Mouse (Mus musculus) hindlimb bud, embryonic 11.5 days (tissue): ENCODE measurements at regions not wholly inside any gene's neighbourhood (a gene's known extent, or its start where the extent isn't known, plus 50 kb on each side); places are given as distances from the start of the nearest gene placed in this dataset.

Source experiments
- DNase-seq: peaks from one replicate; pipeline ENCODE4 v3.0.0-alpha.2; 2012; ENCODE audit warnings: low read depth, low spot score; ENCODE audit errors: extremely low spot score

DNA sequence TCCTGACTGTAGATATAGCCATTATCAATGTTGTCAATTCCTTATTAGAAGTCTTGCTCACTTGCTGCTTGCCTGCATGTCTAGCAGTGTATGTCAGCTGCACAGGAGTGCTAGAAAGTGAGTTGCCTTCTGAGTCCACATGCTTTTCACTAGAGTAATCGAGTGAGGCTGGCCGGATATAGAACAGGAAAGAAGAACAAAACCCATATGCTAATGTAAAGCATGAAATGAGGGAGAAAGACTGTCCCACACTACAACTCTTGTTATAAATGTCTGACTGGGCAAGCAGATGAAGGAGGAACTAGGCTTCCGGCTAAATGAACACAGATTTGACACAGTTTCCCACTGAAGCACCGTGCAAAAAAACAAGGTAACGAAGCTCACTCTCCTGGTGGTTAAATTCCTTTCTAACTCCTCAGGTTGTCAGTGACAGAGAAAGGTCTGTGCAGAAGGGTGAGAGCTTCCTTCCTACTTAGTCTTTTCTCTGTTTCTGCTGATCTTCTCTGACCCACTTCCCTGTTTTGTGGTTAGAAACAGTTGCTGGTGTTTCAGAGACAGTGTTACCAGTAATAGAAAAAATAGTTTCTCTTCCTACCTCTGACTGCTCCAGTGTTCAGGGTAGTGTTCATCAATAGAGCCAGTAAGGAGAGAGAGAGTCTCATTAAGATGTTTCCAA is 399.0 kb downstream of the Atp23 start:
- no peak for DNase-seq

DNA sequence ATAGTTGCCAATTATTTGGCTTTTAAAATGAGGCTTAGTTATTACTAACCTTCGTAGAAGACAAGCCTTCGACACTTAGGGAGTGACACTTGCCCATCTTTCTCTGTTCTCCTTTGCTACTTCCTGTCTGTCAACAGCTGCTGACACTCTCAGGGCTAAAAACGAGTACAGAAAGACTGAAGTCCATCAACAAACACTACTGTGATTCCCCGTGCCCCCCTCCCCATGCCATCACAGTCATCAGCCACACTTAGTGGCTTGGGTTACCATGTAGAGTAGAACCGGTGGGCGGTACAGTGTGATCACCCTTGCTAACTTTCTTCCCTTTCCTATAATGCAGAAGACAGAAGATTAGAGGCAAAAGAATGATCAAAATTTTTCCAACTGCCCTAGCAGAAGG is 402.4 kb downstream of the Atp23 start:
- no peak for DNase-seq

DNA sequence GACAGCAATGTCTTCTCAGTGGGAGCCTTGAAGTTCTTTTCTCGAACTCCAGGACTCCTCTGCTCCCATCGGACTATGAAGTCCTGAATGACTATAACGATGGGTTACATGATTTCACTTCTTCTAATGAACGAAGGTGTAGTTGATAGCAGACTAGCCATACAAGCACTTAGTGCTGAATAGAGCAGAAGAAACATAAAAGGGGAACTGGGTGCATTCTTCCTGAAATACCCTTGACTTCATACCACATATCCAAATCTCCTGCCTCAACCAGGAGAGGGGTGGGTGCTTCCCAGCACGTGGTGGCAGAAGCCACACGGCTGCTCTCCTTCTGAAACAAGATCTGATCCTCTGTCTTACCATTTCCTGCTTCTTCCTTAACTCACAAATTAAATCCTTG is 407.4 kb downstream of the Atp23 start:
- DNase-seq: no peak

DNA sequence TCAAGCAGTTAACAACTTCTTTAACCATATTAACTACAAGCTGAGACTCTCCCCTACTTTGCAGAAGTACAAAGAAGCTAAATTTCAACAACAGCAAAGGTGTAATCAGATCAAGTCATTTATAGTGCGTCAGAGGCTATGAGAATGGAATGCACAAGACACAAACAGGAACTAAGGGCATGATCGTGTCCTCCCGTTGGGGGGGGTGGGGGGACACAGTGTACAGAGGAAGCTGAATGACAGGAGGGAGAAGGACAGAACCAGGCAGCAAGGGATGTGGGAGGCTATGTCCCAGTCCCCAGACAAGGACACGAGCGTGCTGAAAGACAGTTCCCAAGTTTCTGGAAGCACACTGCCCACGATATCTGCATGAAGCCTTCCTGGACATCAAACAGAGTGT is 408.9 kb downstream of the Atp23 start:
- DNase-seq: no peak

DNA sequence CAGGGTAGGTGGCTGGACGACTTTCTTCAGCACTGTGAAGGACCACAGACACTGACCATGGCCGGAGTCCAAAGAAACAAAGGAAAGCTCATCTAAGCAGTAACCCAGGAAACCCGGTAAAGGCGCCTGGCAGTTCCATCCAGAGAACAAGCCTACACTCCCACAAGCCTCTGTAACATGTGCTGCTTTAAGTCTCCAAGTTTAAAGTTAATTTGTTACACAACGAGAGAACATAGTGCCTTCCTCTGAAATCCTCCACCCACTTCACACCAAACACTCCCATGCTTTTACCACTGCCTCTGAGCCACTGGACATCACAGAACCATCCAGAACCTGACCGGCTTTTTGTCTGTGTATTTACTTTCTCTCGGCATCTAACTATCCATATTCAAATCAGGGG is 416.0 kb downstream of the Atp23 start:
- no peak for DNase-seq

DNA sequence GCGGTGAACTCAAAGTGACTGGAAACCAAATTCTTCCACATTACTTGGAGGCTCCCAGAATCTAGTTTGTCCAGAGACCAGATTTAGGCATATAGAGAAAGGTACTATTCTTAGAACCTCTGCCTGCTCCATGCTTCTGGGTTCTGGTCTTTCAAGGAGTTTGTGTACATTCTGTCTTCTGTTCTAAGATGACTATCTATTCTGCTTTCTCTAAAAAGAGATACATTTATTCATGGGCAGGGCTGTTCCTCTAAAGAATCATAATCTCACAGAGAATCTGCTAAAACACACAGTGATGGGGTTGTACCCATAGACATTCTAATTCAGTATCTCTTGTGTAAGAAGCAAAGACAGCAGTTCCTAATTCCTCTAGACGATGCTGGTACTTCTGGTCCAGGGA is 417.7 kb downstream of the Atp23 start:
- DNase-seq: no peak

DNA sequence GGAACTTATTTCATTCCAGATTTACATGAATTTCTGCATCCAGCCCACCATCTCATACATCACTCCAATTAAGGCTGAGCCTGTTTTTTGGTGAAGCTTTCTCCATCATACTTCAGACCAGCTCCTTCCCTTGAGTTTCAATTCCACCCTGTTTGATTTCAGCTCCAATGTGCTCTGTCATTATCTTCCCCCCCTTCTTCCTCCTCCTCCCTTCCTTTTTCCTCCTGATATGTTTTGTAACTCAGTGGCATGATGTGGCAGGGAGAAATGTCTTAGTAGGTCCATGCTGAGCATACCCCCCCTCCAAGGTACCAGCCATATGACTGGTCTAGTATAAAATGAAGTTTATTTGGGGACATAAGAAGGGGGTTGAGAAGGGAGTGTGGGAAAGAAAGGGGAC is 420.8 kb downstream of the Atp23 start:
- no peak for DNase-seq

DNA sequence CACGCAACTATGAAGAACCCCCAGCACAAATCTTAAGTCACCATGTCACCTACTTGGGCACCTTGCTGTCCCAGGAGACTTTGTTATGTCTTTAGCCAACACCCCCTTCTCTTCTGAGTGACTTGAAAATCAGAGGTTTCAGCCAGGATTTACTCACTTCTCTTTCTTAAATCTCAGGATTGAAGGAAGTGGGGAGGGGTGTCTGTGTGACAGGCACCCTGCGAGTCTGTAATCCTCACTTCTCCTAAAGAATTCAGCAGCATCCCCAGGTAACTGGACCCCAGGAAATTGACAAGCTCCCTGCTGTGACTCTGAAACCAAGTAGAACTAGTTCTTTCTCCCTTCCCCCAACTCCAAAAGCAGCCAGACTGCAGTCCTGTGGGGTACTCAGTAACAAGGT is 421.4 kb downstream of the Atp23 start:
- no peak for DNase-seq

DNA sequence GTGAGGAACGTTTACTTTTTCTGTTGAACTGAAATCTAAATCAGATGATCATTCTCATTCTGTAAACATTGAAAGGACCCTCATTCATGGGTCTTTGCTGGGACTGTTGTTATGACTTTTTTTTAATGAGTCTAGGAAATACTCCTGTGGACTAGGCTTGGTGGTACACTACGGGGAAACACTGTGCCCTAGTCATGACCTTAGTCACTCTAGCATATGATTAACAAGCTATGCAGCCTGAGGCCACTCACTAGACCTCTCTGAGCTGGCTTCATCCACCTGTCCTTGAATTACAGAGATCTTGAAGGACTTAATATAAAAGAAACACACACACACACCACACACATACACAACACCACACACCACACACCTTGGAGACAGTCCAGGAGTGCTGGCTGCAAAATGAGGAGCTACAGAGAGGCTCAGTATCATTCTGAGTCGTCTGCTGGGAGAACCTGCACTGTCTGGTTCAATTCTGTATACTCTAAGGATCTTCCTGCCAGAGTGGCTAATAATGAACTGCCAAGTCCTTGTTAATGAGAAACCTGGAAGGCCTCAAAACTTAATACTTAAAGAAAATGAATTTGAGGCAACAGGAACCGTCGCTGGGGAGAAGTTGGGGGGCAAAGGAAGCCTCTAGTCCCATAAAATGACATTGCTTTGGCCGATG is 428.0 kb downstream of the Atp23 start:
- DNase-seq: no peak

DNA sequence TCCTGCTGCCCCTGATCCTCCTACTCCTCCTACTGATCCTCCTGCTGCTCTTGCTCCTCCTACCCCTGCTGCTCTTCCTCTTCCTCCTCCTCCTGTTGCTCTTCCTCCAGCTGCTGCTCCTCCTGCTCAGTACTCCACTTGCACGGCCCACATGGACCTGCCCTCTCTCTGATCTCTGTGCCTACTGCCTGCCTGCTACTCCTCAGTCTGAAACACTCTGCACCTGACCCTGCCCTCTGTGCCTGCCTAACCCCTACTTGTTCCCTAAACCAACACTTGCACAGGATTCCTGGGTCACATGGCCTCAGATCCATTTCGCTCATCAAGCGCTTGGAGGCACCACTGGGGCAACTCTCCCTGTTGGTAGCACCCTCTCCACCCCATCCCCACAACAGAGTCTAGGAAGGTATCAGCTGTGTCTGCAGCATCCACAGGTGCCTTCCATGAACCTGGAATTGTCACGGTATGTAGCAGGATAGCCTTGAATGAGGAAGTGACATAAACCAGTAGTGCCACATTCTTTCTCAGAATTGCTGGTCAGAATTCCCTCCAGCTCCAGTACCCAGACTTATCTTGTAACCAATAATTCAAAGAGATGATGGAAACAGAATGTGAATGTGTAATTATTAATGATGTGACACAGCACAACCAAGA is 430.2 kb downstream of the Atp23 start:
- no peak for DNase-seq

DNA sequence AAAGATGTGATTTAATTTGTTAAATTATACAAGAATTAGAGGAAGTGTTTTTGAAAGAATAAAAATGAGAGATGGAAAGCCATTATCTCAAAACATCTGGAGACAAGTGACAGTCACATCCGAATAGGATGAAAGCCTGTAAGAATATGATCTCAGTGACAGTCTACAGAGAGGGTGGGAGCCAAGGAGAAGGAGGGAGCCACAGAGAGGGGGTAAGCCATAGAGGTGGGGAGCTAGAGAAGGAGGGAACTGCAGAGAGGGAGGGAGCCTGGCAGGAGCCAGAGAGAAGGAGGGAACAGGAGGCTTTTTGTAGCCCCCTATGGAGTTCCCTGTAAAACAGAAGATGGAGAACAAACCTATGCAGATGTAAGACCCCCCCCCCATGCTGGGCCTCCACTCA is 438.4 kb downstream of the Atp23 start:
- DNase-seq: no peak

DNA sequence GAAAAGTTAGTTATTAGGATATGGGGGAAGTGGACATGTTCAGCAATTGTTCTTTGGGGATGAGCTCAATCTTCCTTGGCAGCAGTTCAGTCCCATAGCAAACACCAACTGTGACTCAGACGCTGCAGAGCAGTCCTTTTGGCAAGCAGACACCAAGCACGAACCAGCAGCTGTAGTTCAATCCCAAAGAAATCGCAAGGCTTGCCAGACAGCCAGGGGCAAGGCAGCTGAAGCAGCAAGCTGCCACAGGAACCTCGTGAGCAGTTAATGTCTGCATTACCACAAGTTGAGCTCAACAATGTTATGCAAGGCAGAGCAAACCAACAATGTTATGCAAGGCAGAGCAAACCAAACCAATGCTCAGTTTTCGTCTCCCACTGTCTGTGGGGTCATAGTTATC is 442.6 kb downstream of the Atp23 start:
- no peak for DNase-seq

DNA sequence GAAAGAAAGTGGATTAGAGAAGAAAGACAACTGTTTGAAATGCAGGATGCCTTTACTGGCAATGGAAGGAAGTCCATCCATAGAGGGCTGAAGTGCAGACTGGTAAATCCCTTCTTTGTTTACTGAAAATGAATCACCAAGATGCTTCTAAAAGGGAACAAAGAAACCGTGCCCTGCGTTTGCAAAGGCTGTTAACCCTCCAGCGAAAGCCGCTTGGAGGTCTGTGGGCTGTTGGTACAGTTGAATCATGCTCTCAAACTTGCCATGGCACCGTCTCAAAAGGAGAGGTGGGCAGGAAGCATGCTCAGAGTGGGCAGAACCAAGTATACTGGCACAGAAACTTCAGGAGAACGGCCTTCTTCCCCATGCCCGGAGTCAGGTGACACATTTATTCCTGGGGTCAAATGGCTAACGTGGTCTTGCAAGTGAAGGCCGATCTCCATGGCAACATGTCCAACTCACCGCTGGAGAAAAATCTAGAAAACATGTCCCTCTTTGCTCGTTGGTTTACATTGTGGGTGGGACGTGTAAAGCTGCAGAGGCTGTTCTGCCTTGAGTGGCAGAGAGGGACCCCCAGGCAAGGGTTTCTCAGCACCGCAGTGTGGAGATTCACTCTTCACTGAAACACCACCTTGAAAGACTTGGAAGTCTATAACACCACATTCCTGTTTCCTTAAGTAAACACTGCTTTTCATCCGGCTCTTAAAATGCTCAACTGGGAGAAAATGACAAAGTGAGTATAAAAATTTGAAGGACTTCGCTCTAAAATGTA is 448.2 kb downstream of the Atp23 start:
- DNase-seq: no peak

DNA sequence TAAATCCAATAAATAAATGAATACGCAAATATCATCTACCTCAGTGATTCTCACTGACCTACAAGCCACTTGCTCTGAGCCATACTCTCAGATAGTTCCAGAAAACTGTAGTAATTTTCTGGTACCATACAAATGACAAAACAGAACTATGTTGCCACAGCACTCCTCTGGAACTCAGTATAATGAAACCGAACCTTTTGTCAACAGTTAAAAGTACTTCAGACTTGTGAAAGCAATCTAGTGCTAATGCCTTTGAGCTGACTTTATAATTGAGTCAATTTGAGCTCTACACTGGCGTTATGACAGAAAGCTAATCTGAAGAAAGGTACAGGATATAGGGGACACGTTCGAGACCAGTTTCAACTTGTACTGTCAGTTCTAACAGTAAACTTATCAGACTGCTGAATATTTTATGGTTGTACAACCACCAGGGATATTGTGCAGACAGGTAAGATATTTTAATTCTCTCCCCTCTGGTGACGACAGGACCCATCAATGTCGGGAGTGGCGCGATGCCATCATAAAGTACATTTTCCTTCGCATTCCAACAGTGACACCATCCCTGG is 449.0 kb downstream of the Atp23 start:
- no peak for DNase-seq

DNA sequence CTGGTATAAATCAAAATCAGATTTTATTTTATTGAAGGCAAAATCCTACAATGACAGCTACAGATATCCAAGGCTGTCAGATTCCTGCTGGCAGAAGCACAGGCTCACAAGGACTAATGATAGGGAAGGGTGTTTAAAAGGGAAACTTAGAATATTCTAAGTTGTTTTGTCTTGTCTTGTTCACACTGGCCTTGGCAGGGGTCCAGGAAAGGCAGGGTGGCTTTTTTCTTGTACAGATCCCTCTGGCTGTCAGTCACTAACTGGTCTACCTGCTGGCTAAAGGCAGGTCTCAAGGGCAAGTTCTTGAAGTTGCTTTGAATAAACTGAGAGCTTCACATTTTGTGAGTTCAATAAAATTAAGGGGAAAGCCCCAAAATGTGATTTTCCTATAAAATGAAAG is 465.3 kb downstream of the Lrig3 start:
- DNase-seq: no peak

DNA sequence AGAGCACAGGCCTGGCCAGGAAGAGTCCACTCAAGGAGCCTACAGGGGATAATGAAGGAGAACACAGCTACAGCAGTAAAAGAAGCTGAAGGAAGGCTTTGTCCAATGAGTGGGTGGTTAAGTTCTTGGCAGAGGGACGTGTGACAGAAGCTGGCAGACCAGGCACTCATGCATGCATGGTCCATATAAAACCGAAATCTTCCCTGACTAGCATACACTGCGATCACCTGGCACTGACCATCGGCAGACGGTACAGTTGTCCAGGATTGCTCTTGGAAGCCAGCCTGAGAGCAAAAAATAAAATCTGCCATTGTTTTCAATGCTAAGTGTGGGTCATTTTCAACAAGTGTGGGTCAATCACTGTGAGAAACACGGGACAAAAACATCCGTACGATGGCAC is 464.4 kb downstream of the Lrig3 start:
- no peak for DNase-seq

DNA sequence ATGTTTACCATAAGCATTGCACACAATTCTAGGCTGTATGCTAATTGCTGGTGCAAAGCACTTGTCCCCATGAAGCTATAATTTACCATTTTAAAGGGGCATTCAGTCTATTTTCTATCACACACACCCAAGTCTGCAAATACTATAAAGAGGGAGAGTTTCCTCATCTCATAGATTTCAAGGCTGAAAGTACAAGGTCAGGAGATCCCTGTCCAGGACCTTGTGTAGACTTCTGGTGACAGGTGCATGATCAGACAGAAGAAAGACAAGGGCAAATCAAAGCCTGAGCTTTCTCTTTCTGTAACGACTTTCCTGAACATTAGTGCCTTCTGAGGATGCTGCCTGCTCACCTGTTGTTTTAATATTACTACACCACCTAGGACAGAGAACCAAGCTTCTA is 463.5 kb downstream of the Lrig3 start:
- no peak for DNase-seq

DNA sequence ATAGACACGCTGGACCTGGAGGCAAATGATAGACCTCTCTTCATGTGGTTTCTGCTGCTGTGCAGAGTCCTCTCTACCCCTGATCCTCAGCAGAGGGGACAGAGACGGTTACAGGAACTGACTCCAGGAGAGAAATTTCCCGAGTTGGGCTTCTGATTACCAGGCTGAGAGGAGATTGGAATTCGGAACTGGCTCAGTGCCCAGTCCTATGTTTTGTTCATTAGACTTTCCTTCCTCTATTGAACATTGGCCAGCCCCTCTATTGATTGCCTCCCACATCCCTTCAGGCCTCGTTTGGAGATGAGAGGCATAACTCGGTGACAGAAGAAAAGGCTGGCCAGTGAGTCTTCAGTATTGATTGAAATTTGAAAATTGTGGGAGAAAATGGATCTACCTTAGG is 456.1 kb downstream of the Lrig3 start:
- no peak for DNase-seq

DNA sequence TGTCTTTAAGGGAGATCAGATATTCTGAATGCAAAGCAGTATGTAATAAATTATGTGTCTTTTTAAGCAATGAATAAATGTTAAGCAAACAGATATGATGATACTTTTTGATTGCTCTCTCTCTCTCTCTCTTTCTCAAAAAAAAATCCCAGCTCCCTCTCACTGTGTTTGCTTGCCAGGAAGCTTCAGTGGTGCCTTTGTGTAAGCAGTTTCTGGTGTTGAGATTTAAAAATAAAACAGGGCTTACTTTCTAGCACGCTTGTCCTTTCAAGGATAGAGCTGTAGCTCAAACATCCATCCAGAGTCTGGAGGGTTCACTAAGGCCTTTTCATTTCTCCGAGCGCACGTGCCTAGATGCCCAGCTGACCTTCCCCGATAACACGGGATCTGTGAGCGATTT is 447.8 kb downstream of the Lrig3 start:
- DNase-seq: no peak

DNA sequence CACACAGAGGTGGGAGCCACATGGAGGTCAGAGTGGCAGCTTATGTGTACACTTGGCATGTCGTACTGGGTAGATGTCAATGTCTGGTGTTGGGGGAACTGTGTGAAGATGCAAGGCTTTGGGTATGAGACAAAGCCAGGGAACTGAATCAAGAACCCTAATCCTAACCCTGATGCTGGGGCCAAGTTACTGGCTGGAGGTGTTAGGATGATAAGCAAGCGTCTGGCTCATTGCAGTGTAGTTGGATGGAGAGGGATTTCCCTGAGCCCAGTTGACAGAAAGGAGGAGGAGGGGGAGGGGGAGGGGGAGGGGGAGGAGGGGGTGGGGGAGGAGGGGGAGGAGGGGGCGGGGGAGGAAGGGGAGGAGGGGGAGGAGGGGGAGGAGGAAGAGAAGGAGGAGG is 426.3 kb downstream of the Lrig3 start:
- no peak for DNase-seq

DNA sequence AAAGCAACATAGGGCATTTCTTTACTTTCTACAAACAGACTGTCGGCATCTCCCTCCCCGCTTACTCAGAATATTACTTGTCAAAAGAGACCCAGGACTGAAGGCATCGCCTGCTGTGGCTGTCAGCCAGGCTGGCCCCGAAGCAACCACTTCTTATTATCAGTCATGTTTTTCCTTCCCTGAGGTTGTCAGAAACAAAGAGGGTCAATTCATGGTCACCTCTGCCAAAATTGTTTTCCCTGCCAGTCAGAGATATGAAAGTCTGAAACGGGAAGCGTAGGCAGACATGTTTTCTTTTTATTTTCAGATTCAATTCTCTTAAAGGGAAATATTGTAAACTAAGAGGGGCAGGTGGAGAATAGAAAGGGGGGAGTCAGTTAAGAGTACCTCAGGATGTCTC is 425.8 kb downstream of the Lrig3 start:
- no peak for DNase-seq

DNA sequence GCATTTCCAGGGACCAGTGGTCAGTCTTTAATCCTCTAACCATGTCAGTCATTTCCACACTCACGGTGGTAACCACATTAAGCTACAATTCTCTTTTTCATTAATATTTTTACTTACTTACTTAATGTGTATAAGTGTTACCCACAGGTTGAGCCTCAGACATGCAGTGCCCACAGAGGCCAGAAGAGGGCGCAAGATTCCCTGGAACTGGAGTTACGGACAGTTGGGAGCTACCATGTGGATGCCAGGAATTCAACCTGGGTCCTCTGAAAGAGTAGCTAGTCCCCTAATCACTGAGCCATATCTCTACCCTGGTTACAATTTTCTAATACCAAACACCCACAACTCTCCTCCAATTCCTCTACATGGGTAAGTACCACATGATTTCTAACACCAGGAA is 420.5 kb downstream of the Lrig3 start:
- no peak for DNase-seq
